Mouse (Mus musculus): ENCODE results near the gene Polm.
A peak's percentile ranks its signal among the peaks of the same experiment; 100 is the strongest.

Gene Polm

GRCm38 (mm10) chr11:5780035-5780499, 57.7 kb downstream of the Polm start:
- peak in 1 of 2 experiments; percentile 16 for DNase-seq (ENCODE audit: inconsistent age in 2 of 2, low spot score in 1 of 2)

- DNase-seq (ENCODE audit: inconsistent age in 2 of 2, low spot score in 1 of 2), result peak in 1 of 2 experiments; percentile 28
Observed at GRCm38 (mm10) chr11:5778481-5778880, 59.3 kb downstream of the Polm start.
